Mouse (Mus musculus): ENCODE data around the gene Nfam1. TPM values are rescaled to one million over a fixed set of nuclear protein-coding genes. Genes with fewer than 3 reads are reported as not detected.
"Not testable (repeated sequence)": the region's sequence is repeated elsewhere in the genome, so short reads cannot be mapped to it uniquely, and the experiment has no call there.

The Nfam1 gene
- polyA plus RNA-seq, 1 experiment from 2014 or later: 3.4 TPM

DNA sequence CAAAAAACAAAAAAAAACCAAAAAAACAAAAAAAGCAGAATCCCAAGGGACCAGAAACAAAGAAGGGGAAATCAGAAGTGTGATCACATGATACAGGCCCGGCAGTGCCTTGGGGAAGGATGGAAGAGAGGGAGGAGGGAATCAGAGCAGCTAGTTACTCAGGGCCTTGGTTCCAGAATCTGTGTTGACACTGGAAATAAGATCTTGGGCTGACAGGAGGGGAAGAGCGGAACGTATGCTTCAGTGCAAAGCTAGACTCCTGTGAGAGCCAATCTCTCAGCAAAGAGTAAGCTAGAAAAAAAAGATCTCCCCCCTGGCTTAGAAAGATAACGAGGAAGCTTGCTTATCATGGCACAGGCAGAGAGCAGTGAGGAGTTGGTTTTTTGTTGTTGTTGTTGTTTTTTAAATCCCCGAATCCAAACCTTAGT lies 26.1 kb upstream of the Nfam1 start:
- Histone ChIP-seq H3K9me3 (ENCODE audit: control insufficient read depth, low read length) (no peaks in the 10 kb centered on the region), H3K27ac (ENCODE audit: low read depth, low read length) (no peak overlapping the region), H3K9ac (ENCODE audit: low read depth, low read length) (no peak overlapping the region), H3K4me3 (ENCODE audit: low read length) (no peak overlapping the region), H3K27me3 (ENCODE audit: control insufficient read depth, insufficient read depth, low read length) (no peaks in the 10 kb centered on the region), H3K4me1 (ENCODE audit: control insufficient read depth, insufficient read depth, low read length) (peaks cover 19% of the 10 kb centered on the region; the same call in 1 of the 2 replicates), H3K4me2 (replicated peaks; ENCODE audit: low read depth, low read length) (no peak overlapping the region), H3K36me3 (ENCODE audit: control insufficient read depth, insufficient read depth, low read length) (no peaks in the 10 kb centered on the region)
- 34% methylated on average over 5 of the region's 5 CpGs for WGBS
- ATAC-seq (ENCODE audit: low FRiP score, low TSS enrichment): no peak

DNA sequence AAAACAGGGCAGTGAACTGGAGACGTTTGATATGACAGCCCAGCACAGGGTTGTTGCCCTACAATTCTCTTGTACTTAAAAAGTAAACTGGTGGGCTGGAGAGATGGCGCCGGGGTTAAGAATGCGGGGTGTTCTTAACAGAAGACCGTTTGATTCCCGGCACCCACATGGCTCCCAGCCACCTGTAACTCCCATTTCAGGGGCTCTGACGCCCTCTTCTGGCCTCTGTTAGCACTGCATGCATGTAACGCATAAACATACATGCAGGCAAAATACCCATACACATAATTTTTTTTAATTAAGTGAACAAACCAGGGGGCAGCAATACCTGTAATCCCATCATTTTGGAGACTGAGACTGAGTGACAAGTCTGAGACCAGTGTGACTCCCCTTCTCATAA lies 24.4 kb upstream of the Nfam1 start:
- ATAC-seq (ENCODE audit: low FRiP score, low TSS enrichment): no peak
- no peak overlapping the region for H3K4me2 ChIP-seq (replicated peaks; ENCODE audit: low read depth, low read length)
- no peak overlapping the region for H3K27ac ChIP-seq (ENCODE audit: low read depth, low read length)
- H3K27me3 ChIP-seq (ENCODE audit: control insufficient read depth, insufficient read depth, low read length): no peaks in the 10 kb centered on the region
- H3K4me3 ChIP-seq (ENCODE audit: low read length): no peak overlapping the region
- H3K9ac ChIP-seq (ENCODE audit: low read depth, low read length): no peak overlapping the region
- no peaks in the 10 kb centered on the region for H3K36me3 ChIP-seq (ENCODE audit: control insufficient read depth, insufficient read depth, low read length)
- H3K4me1 ChIP-seq (ENCODE audit: control insufficient read depth, insufficient read depth, low read length): peaks cover 23% of the 10 kb centered on the region; the same call in 1 of the 2 replicates
- H3K9me3 ChIP-seq (ENCODE audit: control insufficient read depth, low read length): no peaks in the 10 kb centered on the region
- 73% methylated on average over 8 of the region's 8 CpGs for WGBS

DNA sequence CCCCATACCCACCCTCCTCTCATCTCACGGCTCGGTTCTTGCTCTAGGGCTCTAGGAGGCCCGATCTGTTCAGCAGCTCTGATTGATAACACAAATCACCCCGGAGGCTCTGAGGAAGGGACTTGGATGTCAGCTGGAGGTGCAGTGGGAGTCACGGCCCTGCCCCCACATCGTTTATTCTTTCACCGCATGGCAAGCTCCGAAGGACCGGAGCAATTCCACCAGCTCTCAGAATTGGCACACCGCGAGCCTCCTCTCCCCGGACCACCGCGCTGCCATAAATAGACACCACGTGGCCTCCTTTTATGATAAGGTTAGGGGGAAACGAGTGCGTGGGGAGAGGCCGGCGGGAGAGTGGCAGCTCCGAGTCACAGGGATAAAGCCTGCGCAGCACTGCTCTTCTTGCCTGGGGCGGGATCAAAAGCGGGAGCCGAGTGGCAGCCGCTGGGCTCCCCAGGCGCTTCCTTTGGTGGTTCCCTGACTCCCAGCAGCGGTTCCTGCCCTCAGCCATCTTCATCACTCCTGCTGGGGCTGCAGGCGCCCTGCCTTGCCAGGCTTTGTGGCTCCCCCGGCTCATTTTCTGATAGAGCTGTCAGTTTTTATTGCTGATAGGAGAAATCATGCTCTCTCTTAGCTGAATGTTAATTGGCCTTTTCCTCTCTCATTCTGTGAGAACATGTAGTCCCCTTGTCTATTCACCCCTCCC lies 23.4 kb upstream of the Nfam1 start:
- peak overlapping the region; percentile 34; the same call in 1 of the 2 replicates for H3K9ac ChIP-seq (ENCODE audit: low read depth, low read length)
- peak overlapping the region; percentile 53 for H3K4me2 ChIP-seq (replicated peaks; ENCODE audit: low read depth, low read length)
- H3K9me3 ChIP-seq (ENCODE audit: control insufficient read depth, low read length): no peaks in the 10 kb centered on the region
- H3K36me3 ChIP-seq (ENCODE audit: control insufficient read depth, insufficient read depth, low read length): no peaks in the 10 kb centered on the region
- H3K27ac ChIP-seq (ENCODE audit: low read depth, low read length): no peak overlapping the region; the same call in 1 of the 2 replicates
- H3K4me3 ChIP-seq (ENCODE audit: low read length): peak overlapping the region; percentile 25; the same call in 1 of the 2 replicates
- H3K4me1 ChIP-seq (ENCODE audit: control insufficient read depth, insufficient read depth, low read length): peaks cover 21% of the 10 kb centered on the region; the same call in 1 of the 2 replicates
- peak; percentile 60; the same call in 1 of the 2 replicates for ATAC-seq (ENCODE audit: low FRiP score, low TSS enrichment)
- no peaks in the 10 kb centered on the region for H3K27me3 ChIP-seq (ENCODE audit: control insufficient read depth, insufficient read depth, low read length)
- 1% methylated on average over 29 of the region's 29 CpGs for WGBS

DNA sequence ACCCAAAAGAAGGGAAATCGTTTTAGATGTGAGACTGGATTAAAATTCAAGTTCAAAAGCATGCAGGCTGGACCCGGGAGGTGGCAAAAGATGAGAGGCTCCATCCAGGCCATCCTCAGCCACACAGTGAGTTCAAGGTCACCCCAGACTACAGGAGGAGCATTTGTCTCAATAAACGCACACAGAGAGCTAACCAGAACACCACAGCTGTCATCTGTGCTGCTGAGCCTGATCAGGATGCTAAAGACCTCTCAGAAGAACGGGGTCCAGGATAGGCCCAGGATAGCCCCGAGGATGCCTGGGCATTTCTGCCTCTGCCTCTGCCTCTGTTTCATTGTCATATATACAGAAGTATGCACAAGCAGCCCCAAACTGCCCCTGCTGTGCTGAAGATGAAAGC lies 22.5 kb upstream of the Nfam1 start:
- H3K36me3 ChIP-seq (ENCODE audit: control insufficient read depth, insufficient read depth, low read length): no peaks in the 10 kb centered on the region
- peaks cover 20% of the 10 kb centered on the region; the same call in 1 of the 2 replicates for H3K4me1 ChIP-seq (ENCODE audit: control insufficient read depth, insufficient read depth, low read length)
- no peak for ATAC-seq (ENCODE audit: low FRiP score, low TSS enrichment)
- H3K9me3 ChIP-seq (ENCODE audit: control insufficient read depth, low read length): no peaks in the 10 kb centered on the region
- no peak overlapping the region for H3K27ac ChIP-seq (ENCODE audit: low read depth, low read length)
- H3K4me2 ChIP-seq (replicated peaks; ENCODE audit: low read depth, low read length): no peak overlapping the region
- 52% methylated on average over 5 of the region's 5 CpGs for WGBS
- no peaks in the 10 kb centered on the region for H3K27me3 ChIP-seq (ENCODE audit: control insufficient read depth, insufficient read depth, low read length)
- H3K4me3 ChIP-seq (ENCODE audit: low read length): no peak overlapping the region
- no peak overlapping the region for H3K9ac ChIP-seq (ENCODE audit: low read depth, low read length)

DNA sequence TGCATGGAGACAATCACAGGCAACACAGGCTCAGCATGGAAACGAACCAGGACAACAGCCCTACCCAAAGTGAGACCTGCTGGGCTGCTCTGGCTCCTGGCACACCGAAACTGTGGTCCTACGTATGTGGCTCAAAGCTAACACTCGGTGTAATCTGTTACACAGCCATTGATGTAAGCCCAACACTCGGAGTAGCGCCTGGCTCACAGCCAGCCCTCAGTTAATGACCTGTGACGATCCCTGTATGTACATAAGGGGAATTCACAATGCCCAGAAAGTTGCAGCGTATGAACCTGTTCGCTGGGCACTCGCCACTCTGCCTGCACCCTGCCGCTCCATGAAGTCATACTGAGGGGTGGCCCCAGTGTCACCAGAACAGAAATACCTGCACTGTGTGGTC lies 20.2 kb upstream of the Nfam1 start:
- H3K36me3 ChIP-seq (ENCODE audit: control insufficient read depth, insufficient read depth, low read length): no peaks in the 10 kb centered on the region
- peaks cover 18% of the 10 kb centered on the region; the same call in 1 of the 2 replicates for H3K4me1 ChIP-seq (ENCODE audit: control insufficient read depth, insufficient read depth, low read length)
- WGBS: 27% methylated on average over 11 of the region's 11 CpGs
- H3K27ac ChIP-seq (ENCODE audit: low read depth, low read length): no peak overlapping the region
- H3K27me3 ChIP-seq (ENCODE audit: control insufficient read depth, insufficient read depth, low read length): no peaks in the 10 kb centered on the region
- no peak overlapping the region for H3K4me2 ChIP-seq (replicated peaks; ENCODE audit: low read depth, low read length)
- no peak overlapping the region for H3K4me3 ChIP-seq (ENCODE audit: low read length)
- no peaks in the 10 kb centered on the region for H3K9me3 ChIP-seq (ENCODE audit: control insufficient read depth, low read length)
- no peak overlapping the region for H3K9ac ChIP-seq (ENCODE audit: low read depth, low read length)
- 0 out of 2 replicates have a peak, but pooled peaks have one; percentile 18 for ATAC-seq (ENCODE audit: low FRiP score, low TSS enrichment)

DNA sequence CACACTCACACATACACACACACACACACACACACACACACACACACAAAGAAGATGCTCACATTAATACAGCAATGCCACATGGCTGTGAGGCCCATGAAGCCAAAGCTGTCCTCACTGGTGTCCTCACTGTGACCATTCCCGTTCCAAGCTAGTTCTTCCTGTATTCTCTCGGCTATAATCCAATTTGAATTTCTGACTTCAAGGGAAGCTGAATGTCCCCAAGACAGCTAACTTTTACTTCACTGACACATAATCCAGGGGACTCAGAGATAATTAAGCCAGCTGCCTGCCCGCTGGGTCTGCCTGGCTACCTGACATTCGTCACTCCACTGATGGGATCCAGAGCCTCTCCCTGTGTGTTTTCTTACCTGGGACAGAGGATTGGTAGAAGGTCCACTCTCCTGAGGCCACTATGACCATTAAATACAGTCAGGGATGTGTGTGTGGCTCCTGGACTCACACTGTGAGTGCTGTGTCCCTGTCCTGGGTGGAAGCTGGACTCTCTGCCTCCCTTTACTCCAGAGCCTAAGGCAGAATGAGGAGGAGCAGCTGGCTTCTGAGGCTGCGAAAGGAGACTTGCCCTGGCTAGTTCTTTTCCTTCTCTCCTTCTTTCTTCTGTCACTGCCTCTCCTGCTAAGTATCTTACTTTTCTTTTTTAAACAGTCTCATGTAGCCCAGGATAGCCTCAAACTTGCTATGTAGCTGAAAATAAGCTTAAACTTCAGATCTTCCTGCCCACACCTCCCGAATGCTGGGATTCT lies 19.4 kb upstream of the Nfam1 start:
- Histone ChIP-seq H3K4me2 (replicated peaks; ENCODE audit: low read depth, low read length) (no peak overlapping the region), H3K4me3 (ENCODE audit: low read length) (no peak overlapping the region), H3K4me1 (ENCODE audit: control insufficient read depth, insufficient read depth, low read length) (peaks cover 12% of the 10 kb centered on the region; the same call in 1 of the 2 replicates), H3K27me3 (ENCODE audit: control insufficient read depth, insufficient read depth, low read length) (no peaks in the 10 kb centered on the region), H3K9ac (ENCODE audit: low read depth, low read length) (no peak overlapping the region), H3K9me3 (ENCODE audit: control insufficient read depth, low read length) (no peaks in the 10 kb centered on the region), H3K27ac (ENCODE audit: low read depth, low read length) (no peak overlapping the region), H3K36me3 (ENCODE audit: control insufficient read depth, insufficient read depth, low read length) (no peaks in the 10 kb centered on the region)
- WGBS: 75% methylated on average over 6 of the region's 6 CpGs
- no peak for ATAC-seq (ENCODE audit: low FRiP score, low TSS enrichment)

DNA sequence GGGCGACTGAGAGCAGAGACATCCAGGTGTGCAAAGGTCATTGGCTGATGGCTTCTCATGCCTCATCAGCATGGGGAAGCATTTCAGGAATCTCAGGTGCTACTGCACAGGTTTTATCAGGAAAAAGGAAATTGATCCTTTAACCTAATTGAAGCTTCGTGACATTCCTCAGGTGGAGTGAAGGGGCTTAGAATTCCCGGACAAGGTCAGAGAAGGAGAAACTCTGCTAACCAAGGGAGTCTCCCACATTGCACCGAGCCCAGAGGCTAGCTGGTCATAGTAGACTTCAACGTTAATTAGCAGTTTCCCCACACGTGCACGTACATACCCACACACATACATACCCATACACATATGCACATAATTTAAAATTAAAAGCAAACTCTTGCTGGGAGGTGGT lies 13.6 kb upstream of the Nfam1 start:
- Histone ChIP-seq H3K4me1 (ENCODE audit: control insufficient read depth, insufficient read depth, low read length) (no peaks in the 10 kb centered on the region), H3K27ac (ENCODE audit: low read depth, low read length) (no peak overlapping the region), H3K9me3 (ENCODE audit: control insufficient read depth, low read length) (peaks cover 6% of the 10 kb centered on the region; the same call in 1 of the 2 replicates), H3K4me2 (replicated peaks; ENCODE audit: low read depth, low read length) (no peak overlapping the region), H3K9ac (ENCODE audit: low read depth, low read length) (no peak overlapping the region), H3K36me3 (ENCODE audit: control insufficient read depth, insufficient read depth, low read length) (no peaks in the 10 kb centered on the region), H3K27me3 (ENCODE audit: control insufficient read depth, insufficient read depth, low read length) (no peaks in the 10 kb centered on the region), H3K4me3 (ENCODE audit: low read length) (no peak overlapping the region)
- 68% methylated on average over 7 of the region's 7 CpGs for WGBS
- no peak for ATAC-seq (ENCODE audit: low FRiP score, low TSS enrichment)

DNA sequence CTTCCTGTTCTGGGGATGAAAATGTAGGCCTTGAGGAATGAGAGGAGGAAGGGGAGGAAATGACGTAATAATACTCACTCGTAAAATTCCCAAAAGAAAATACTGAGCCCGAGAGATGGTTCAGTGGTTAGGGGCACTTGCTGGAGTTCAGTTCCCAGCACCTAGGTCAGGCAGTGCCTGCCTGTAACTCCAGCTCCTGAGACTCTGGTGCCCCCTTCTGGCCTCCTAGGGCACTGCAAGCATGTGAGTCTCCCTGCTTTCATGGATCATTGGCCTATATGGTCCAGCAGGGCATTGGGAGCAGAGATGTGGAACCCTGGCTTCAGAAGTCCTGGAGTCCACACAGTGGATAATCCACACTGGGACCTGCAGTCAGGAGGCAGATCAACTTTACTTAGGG lies 13.2 kb upstream of the Nfam1 start:
- no peaks in the 10 kb centered on the region for H3K4me1 ChIP-seq (ENCODE audit: control insufficient read depth, insufficient read depth, low read length)
- ATAC-seq (ENCODE audit: low FRiP score, low TSS enrichment): no peak
- H3K9ac ChIP-seq (ENCODE audit: low read depth, low read length): no peak overlapping the region
- H3K4me2 ChIP-seq (replicated peaks; ENCODE audit: low read depth, low read length): no peak overlapping the region
- no peak overlapping the region for H3K27ac ChIP-seq (ENCODE audit: low read depth, low read length)
- no peaks in the 10 kb centered on the region for H3K27me3 ChIP-seq (ENCODE audit: control insufficient read depth, insufficient read depth, low read length)
- no peaks in the 10 kb centered on the region for H3K36me3 ChIP-seq (ENCODE audit: control insufficient read depth, insufficient read depth, low read length)
- H3K4me3 ChIP-seq (ENCODE audit: low read length): no peak overlapping the region
- H3K9me3 ChIP-seq (ENCODE audit: control insufficient read depth, low read length): peaks cover 6% of the 10 kb centered on the region; the same call in 1 of the 2 replicates
- 95% methylated on average over 3 of the region's 3 CpGs for WGBS

DNA sequence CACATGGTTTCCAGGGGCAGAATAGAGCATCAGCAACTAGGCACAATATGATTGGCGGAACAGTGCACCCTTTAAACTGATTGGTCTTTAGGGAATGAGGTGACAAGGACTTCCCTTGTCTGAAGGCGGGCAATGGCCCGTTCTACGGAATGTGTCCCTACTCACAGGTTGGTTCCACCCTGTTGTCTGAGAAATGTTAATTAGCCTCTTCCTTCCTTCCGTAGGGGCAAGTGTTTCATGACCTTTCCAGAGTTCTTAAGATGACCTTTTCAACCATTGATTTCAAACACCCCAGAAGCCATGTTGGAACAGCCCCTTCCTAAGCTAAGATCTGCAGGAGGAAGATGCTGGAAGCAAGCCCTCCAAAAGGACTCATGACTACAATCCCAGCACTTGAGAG lies 12.5 kb upstream of the Nfam1 start:
- 88% methylated on average over 5 of the region's 5 CpGs for WGBS
- H3K4me3 ChIP-seq (ENCODE audit: low read length): not testable (repeated sequence)

More for the DNA sequence above, 12.5 kb upstream of the Nfam1 start:
- not testable (repeated sequence) for ATAC-seq (ENCODE audit: low FRiP score, low TSS enrichment); H3K9me3 ChIP-seq (ENCODE audit: control insufficient read depth, low read length); H3K36me3 ChIP-seq (ENCODE audit: control insufficient read depth, insufficient read depth, low read length); H3K27ac ChIP-seq (ENCODE audit: low read depth, low read length); H3K27me3 ChIP-seq (ENCODE audit: control insufficient read depth, insufficient read depth, low read length); H3K4me2 ChIP-seq (replicated peaks; ENCODE audit: low read depth, low read length); H3K4me1 ChIP-seq (ENCODE audit: control insufficient read depth, insufficient read depth, low read length); H3K9ac ChIP-seq (ENCODE audit: low read depth, low read length)
